ENCODE assay signal across 8 mouse cellular contexts in the genomic region with DNA sequence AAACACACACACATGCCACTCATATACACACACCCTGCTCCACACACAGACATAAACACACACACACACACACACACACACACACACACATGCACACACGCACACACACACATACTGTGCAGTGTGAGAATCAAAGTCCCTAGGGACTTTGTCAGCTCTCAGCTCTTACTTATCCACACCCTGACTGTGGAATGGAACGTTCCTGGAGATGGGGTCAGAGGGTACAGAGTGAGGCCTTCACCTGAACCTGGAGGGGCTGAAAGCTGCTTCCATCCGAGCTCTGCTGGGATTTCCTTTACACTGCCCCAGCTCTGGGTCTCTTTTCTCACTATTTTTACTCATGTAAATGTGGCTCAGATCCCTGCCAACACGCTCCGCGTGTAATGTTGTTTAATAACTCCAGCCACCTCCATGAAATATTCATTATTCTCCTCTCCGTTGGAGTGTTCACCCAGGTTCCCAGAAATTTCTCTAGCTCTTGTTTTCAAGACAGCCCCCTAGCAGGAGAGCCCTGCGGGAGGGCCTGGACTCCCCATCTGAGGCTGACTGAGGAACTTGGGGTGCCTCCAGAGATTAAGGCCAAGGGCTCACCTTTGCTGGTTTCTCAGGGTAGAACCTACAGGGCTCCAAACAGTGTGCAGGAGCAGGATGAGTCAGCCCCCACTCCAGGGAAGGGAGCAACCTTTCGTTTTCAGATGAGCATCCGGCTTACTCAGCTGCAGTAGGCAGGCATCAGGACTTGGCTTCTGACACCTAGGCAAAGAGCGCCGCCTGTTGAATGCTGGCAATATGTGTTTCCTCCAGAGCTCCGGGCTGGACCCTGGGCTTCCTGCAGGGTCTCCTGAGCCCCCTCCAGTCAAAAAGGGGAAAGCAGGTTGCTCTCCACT.
DNase-seq lines count a peak whose midpoint lies in the region; ATAC-seq lines count a peak whose summit lies in the region.

No protein-coding gene starts in this region.

- H3K27ac ChIP-seq in forebrain, embryonic 16.5 days (ENCODE audit: low read length): no peak overlapping the region
- H3K27ac ChIP-seq in hindbrain, embryonic 13.5 days: peak overlapping the region; percentile 31; the same call in 1 of the 2 replicates
- no peak overlapping the region; the same call in 1 of the 2 replicates for H3K27ac ChIP-seq in stomach, embryonic 16.5 days (ENCODE audit: low read length)

- H3K4me1 ChIP-seq in forebrain, embryonic 16.5 days (replicated peaks; ENCODE audit: control insufficient read depth, insufficient read depth, low read length): peaks cover 7% of the 10 kb centered on the region
- peaks cover 11% of the 10 kb centered on the region; the same call in 1 of the 2 replicates for H3K4me1 ChIP-seq in hindbrain, embryonic 13.5 days (replicated peaks)
- no peaks in the 10 kb centered on the region; the same call in 1 of the 2 replicates for H3K4me1 ChIP-seq in stomach, embryonic 16.5 days (ENCODE audit: control insufficient read depth, insufficient read depth, low read length)

- H3K36me3 ChIP-seq in forebrain, embryonic 16.5 days (ENCODE audit: control insufficient read depth, insufficient read depth): no peaks in the 10 kb centered on the region
- H3K36me3 ChIP-seq in hindbrain, embryonic 13.5 days: no peaks in the 10 kb centered on the region
- H3K36me3 ChIP-seq in stomach, embryonic 16.5 days (ENCODE audit: control insufficient read depth, insufficient read depth, low read length): no peaks in the 10 kb centered on the region

- H3K27me3 ChIP-seq in forebrain, embryonic 16.5 days (replicated peaks; ENCODE audit: control insufficient read depth, insufficient read depth, low read length): no peaks in the 10 kb centered on the region
- no peaks in the 10 kb centered on the region; the same call in 1 of the 2 replicates for H3K27me3 ChIP-seq in hindbrain, embryonic 13.5 days
- H3K27me3 ChIP-seq in stomach, embryonic 16.5 days (ENCODE audit: control insufficient read depth, insufficient read depth, low read length): no peaks in the 10 kb centered on the region

- no peak overlapping the region for H3K9ac ChIP-seq in forebrain, embryonic 16.5 days (replicated peaks; ENCODE audit: low read depth, low read length)
- no peak overlapping the region for H3K9ac ChIP-seq in hindbrain, embryonic 13.5 days
- H3K9ac ChIP-seq in stomach, embryonic 16.5 days (ENCODE audit: low read length): no peak overlapping the region

- no peak overlapping the region for H3K4me2 ChIP-seq in forebrain, embryonic 16.5 days (ENCODE audit: low read length)
- no peak overlapping the region for H3K4me2 ChIP-seq in hindbrain, embryonic 13.5 days
- no peak overlapping the region for H3K4me2 ChIP-seq in stomach, embryonic 16.5 days (ENCODE audit: low read depth, low read length)

- peak; percentile 71 for DNase-seq in NIH3T3 (ENCODE audit: low read depth)
- peak; percentile 69 for DNase-seq in cerebellum, adult 11 months
- DNase-seq in layer of hippocampus, postnatal 10 days (ENCODE audit: low spot score in 2 of 2): peak; percentile 69 to 70
- peak; percentile 68 for DNase-seq in lung, postnatal 4 days
- DNase-seq in spleen, postnatal 36 days (ENCODE audit: low spot score in 2 of 2): no peak

- no peaks in the 10 kb centered on the region for H3K9me3 ChIP-seq in forebrain, embryonic 16.5 days (ENCODE audit: control insufficient read depth, low read length)
- no peaks in the 10 kb centered on the region for H3K9me3 ChIP-seq in hindbrain, embryonic 13.5 days
- no peaks in the 10 kb centered on the region for H3K9me3 ChIP-seq in stomach, embryonic 16.5 days (replicated peaks; ENCODE audit: control insufficient read depth, low read length)

- no peak overlapping the region for H3K4me3 ChIP-seq in forebrain, embryonic 16.5 days (replicated peaks; ENCODE audit: low read length)
- no peak overlapping the region for H3K4me3 ChIP-seq in hindbrain, embryonic 13.5 days
- no peak overlapping the region for H3K4me3 ChIP-seq in stomach, embryonic 16.5 days (replicated peaks; ENCODE audit: low read length)

- ATAC-seq in forebrain, embryonic 16.5 days: peak; percentile 47; the same call in 1 of the 2 replicates
- no peak for ATAC-seq in hindbrain, embryonic 13.5 days (ENCODE audit: low FRiP score)
- peak; percentile 33; the same call in 1 of the 2 replicates for ATAC-seq in stomach, embryonic 16.5 days (ENCODE audit: insufficient read depth, low FRiP score)

- WGBS in forebrain, embryonic 16.5 days: 27% methylated on average over 13 of the region's 13 CpGs
- 39% methylated on average over 13 of the region's 13 CpGs for WGBS in hindbrain, embryonic 13.5 days
- 40% methylated on average over 13 of the region's 13 CpGs for WGBS in stomach, embryonic 16.5 days

Comparison
In these comparisons a context has a peak if more than half of its experiments do, and no peak if none do; other contexts are left out.
1. DNase-seq: peak in NIH3T3 (single experiment), cerebellum, adult 11 months (single experiment), layer of hippocampus, postnatal 10 days (2 of 2) and lung, postnatal 4 days (2 of 2); none in spleen, postnatal 36 days (0 of 2).